Mouse (Mus musculus) thymus, postnatal 0 days (tissue): ENCODE measurements around the gene Pms1. TPM values are rescaled to one million over a fixed set of nuclear protein-coding genes. Genes with fewer than 3 reads are reported as not detected.

Experiments used
- DNase-seq: peaks from one replicate; pipeline ENCODE4 v3.0.0-alpha.2; 2015; ENCODE audit warnings: low spot score
- polyA plus RNA-seq: library from polyadenylated mRNA; unstranded; fragments of >200 nt; fragmentation: Nextera tagmentation; extraction: Ambion mirVana; gene quantifications from 2 replicates; pipeline ENCODE4 v1.2.1, GENCODE M21; 2015

Pms1 gene
- polyA plus RNA-seq, 1 experiment from 2014 or later = 19.4 TPM

- DNase-seq = no peak
Measured at GRCm38 (mm10) chr1:53201630-53202199, 95.1 kb downstream of the Pms1 start.

DNA sequence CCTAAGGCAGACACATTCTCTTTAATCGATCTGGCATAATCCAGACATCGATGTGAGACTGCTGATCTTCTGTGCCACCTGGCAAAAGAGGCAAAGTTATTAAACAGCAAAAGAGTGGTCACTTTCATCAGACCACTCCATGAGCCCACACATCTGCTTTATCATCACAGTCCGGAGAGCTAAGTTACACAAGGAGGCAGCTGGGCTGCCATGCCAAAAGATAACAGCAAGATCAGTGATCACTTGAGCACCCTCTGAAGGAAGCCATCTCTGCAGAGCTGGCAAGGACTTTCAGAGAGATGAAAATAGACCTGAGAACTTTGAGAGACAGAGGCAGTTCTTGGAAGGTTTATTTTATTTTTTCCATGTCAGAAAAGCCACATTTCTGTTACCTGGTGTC is 102.3 kb downstream of the Pms1 start:
- DNase-seq = no peak

- no peak for DNase-seq
Measured at GRCm38 (mm10) chr1:53191234-53191633, 105.6 kb downstream of the Pms1 start.

DNA sequence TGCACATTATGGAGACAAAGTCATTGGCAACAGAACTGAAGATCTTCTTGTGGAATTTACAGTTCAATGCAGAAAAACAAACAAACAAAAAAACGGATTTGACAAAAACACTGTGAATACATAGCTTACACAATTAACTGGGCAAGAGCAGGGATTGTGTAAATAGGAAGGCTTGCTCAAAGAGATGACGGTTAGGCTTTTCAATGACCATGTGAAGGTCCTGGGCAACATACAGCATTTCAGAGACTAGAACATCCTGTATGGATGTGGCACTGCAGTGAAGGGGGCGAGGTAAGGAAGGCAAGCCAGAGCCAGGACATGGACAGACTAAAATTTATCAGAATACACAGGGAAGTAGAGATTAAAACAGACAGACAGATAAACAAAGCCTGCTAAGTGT is 107.2 kb downstream of the Pms1 start:
- no peak for DNase-seq

DNA sequence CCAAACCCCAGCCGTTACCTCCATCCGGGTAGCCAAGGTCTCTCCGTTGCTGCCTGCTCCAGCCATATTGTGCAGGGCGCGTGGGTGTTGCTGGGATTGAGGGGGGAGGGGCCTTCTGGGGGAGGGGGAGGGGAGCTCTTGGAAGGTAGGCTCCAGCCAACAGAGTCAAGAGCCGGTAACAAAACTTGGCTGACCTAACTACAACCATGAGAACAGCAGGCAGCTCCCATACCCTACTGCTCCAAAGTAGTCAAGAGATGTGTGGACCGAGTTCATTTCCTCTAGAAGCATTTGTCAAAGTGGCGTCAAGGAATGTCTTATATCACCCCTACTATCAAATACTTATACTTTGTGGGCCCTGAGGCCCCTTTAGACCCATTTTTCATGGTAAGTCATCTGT is 109.3 kb downstream of the Pms1 start, which contains the start of gene 1700019A02Rik:
1700019A02Rik (minus strand) TSS at position 101 of the 400 bp plus-strand sequence.
- DNase-seq = no peak

- no peak for DNase-seq
Measured at GRCm38 (mm10) chr1:53186301-53186700, 110.5 kb downstream of the Pms1 start.

- DNase-seq = no peak
Measured at GRCm38 (mm10) chr1:53157715-53158114, 139.1 kb downstream of the Pms1 start.

Other genes starting within 250 kb of the Pms1 start
- gene Mstn, start 235.4 kb downstream of the Pms1 start, polyA plus RNA-seq = 0.27 and 0.33 TPM in 2 replicates
- gene 1700019A02Rik, start 109.4 kb downstream of the Pms1 start, polyA plus RNA-seq = not detected in 2 replicates
- gene Ormdl1, start 77 bp upstream of the Pms1 start, polyA plus RNA-seq = 65.1 and 65.9 TPM in 2 replicates
- not detected in 2 replicates for gene Gm28778, start 93 bp upstream of the Pms1 start, polyA plus RNA-seq
- 19.8 and 22.3 TPM in 2 replicates for gene Osgepl1, start 16.6 kb upstream of the Pms1 start, polyA plus RNA-seq
- 4.6 and 5.7 TPM in 2 replicates for gene Asdurf, start 55.6 kb upstream of the Pms1 start, polyA plus RNA-seq
- 0.36 and 0.49 TPM in 2 replicates for gene Gm28551, start 55.6 kb upstream of the Pms1 start, polyA plus RNA-seq
- gene Asnsd1, start 55.7 kb upstream of the Pms1 start, polyA plus RNA-seq = 62.4 and 62.9 TPM in 2 replicates